Mouse (Mus musculus) hindbrain, embryonic 14.5 days (tissue): ENCODE data around the gene Rnase11. TPM values are rescaled to one million over a fixed set of nuclear protein-coding genes. Genes with fewer than 3 reads are reported as not detected.

ENCODE experiments used
- ATAC-seq: fragments of 200-750 bp; cut with Nextera tagmentation; 2 replicates; pipeline ENCODE4 v1.8.0; 2017; ENCODE audit warnings: moderate number of reproducible peaks, mild to moderate bottlenecking, moderate TSS enrichment, moderate library complexity; ENCODE audit not compliant: low FRiP score
- DNase-seq: peaks from one replicate; pipeline ENCODE4 v3.0.0-alpha.2; 2015; ENCODE audit warnings: low spot score
- H3K27ac ChIP-seq: fragments of 300-500 bp; sonication (generic); 2 replicates; pipeline ENCODE4 v1.5.1; 2014; ENCODE audit warnings: mild to moderate bottlenecking, moderate library complexity
- H3K27me3 ChIP-seq: fragments of 300-500 bp; sonication (generic); 2 replicates; pipeline ENCODE4 v1.6.1; 2014; ENCODE audit warnings: mild to moderate bottlenecking, low read length, mixed read lengths; ENCODE audit not compliant: control insufficient read depth, insufficient read depth
- H3K36me3 ChIP-seq: fragments of 300-500 bp; sonication (generic); replicated peaks from 2 replicates; pipeline ENCODE4 v1.6.1; 2014; ENCODE audit not compliant: control insufficient read depth, insufficient read depth
- H3K4me1 ChIP-seq: fragments of 300-500 bp; sonication (generic); replicated peaks from 2 replicates; pipeline ENCODE4 v1.6.1; 2014; ENCODE audit warnings: antibody characterized with exemption, low read length, mixed read lengths; ENCODE audit not compliant: control insufficient read depth, insufficient read depth
- H3K4me2 ChIP-seq: fragments of 300-500 bp; sonication (generic); replicated peaks from 2 replicates; pipeline ENCODE4 v1.6.1; 2014; ENCODE audit warnings: mild to moderate bottlenecking, moderate library complexity
- H3K4me3 ChIP-seq: fragments of 300-500 bp; sonication (generic); replicated peaks from 2 replicates; pipeline ENCODE4 v1.5.1; 2014; ENCODE audit warnings: mild to moderate bottlenecking, low read length
- H3K9ac ChIP-seq: fragments of 300-500 bp; sonication (generic); 2 replicates; pipeline ENCODE4 v1.6.1; 2014
- H3K9me3 ChIP-seq: fragments of 300-500 bp; sonication (generic); 2 replicates; pipeline ENCODE4 v1.6.1; 2016; ENCODE audit warnings: low read length; ENCODE audit not compliant: control insufficient read depth
- WGBS: fragments of 180-500 bp; shearing (Covaris S2); extraction: QIAGEN DNeasy Blood & Tissue Kit; methylation state at CpG from one replicate; pipeline ENCODE4 v1.1.7; 2014; 5-methylcytosine and 5-hydroxymethylcytosine counted together
- polyA plus RNA-seq: library from polyadenylated mRNA; unstranded; fragments of >200 nt; fragmentation: Nextera tagmentation; extraction: Ambion mirVana; gene quantifications from 2 replicates; pipeline ENCODE4 v1.2.1, GENCODE M21; 2014

Gene Rnase11
- polyA plus RNA-seq, 1 experiment from 2014 or later = not detected

DNA sequence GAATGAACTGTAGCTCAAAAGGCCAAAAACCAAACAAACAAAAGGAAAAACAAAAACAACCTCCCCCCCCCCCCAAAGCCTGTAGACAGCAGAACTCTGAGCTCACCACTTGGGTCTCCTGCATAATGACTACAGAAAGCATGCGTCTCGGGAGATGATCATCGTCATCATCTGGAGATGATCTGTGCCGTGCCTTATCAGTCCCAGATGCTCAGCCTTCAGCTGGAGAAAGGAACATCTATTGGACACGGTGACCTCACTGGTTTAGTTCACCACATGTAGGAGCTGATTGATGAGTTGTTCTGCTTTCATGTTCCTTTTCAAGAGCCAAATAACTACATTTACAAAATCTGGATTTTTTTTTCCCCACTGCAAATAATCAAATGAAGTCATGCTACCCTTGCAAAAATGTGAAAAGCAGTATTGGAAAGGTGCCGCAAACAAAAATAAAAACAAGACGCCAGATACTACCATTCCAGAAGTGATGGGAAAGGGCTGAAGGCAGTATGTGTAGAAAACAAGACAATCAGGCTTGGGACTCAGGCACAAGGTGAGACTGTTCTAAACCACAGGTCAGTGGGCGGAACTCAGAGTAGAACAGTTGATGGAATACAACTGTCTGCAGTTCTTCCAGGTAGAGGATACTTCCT, 42.7 kb downstream of the Rnase11 start, which contains the start of gene Rnase10:
TSS of gene Rnase10 (plus strand) at position 600 of the 650 bp plus-strand sequence.
- WGBS = 91% methylated on average over 8 of the region's 8 CpGs
- Histone ChIP-seq H3K27ac (no peak within 1 kb of the TSS), H3K4me2 (no peak within 1 kb of the TSS), H3K9me3 (no peaks in the 10 kb centered on the region), H3K4me3 (no peak within 1 kb of the TSS), H3K27me3 (no peaks in the 10 kb centered on the region), H3K9ac (no peak within 1 kb of the TSS), H3K4me1 (no peaks in the 10 kb centered on the region), H3K36me3 (no peaks in the 10 kb centered on the region)
- no peak for DNase-seq
- no peak for ATAC-seq

Other genes starting within 250 kb of the Rnase11 start
- gene Ccnb1ip1, start 242.4 kb downstream of the Rnase11 start, polyA plus RNA-seq = not detected in 2 replicates
- 40.7 and 40.9 TPM in 2 replicates for gene Parp2, start 242.3 kb downstream of the Rnase11 start, polyA plus RNA-seq
- 3.3 TPM in 2 replicates for gene Tep1, start 179.6 kb downstream of the Rnase11 start, polyA plus RNA-seq
- 1.2 and 1.3 TPM in 2 replicates for gene Klhl33, start 152.7 kb downstream of the Rnase11 start, polyA plus RNA-seq
- gene Osgep, start 125.3 kb downstream of the Rnase11 start, polyA plus RNA-seq = 107 and 118 TPM in 2 replicates
- gene Apex1, start 125.2 kb downstream of the Rnase11 start, polyA plus RNA-seq = 165 and 171 TPM in 2 replicates
- 93.1 and 100.0 TPM in 2 replicates for gene Pip4p1, start 119.3 kb downstream of the Rnase11 start, polyA plus RNA-seq
- gene Pnp, start 119.1 kb downstream of the Rnase11 start, polyA plus RNA-seq = 23.2 and 23.9 TPM in 2 replicates
- gene Gm49342, start 105.6 kb downstream of the Rnase11 start, polyA plus RNA-seq = 2.1 TPM in 1 of 2 replicates, not detected in the other
- gene Pnp2, start 94.2 kb downstream of the Rnase11 start, polyA plus RNA-seq = 0.67 and 1.1 TPM in 2 replicates
- 0.13 TPM in 1 of 2 replicates, not detected in the other for gene Rnase10, start 42.4 kb downstream of the Rnase11 start, polyA plus RNA-seq
- gene Rnase9, start 8.3 kb downstream of the Rnase11 start, polyA plus RNA-seq = not detected in 2 replicates
- not detected in 2 replicates for gene Rnase12, start 7.5 kb upstream of the Rnase11 start, polyA plus RNA-seq
- gene Olfr750, start 24.3 kb upstream of the Rnase11 start, polyA plus RNA-seq = not detected in 2 replicates
- gene Rnase4, start 40.9 kb upstream of the Rnase11 start, polyA plus RNA-seq = 17.0 and 18.2 TPM in 2 replicates
- 4.8 and 5.2 TPM in 2 replicates for gene Ang, start 41.0 kb upstream of the Rnase11 start, polyA plus RNA-seq
- not detected in 2 replicates for gene Eddm3b, start 64.3 kb upstream of the Rnase11 start, polyA plus RNA-seq
- 0.39 and 0.41 TPM in 2 replicates for gene Rnase6, start 73.7 kb upstream of the Rnase11 start, polyA plus RNA-seq
- gene Rnase1, start 96.6 kb upstream of the Rnase11 start, polyA plus RNA-seq = 0.50 and 0.54 TPM in 2 replicates
- gene Rnase2b, start 112.1 kb upstream of the Rnase11 start, polyA plus RNA-seq = not detected in 2 replicates
- gene Ang2, start 149.0 kb upstream of the Rnase11 start, polyA plus RNA-seq = not detected in 2 replicates
- gene Ear14, start 153.2 kb upstream of the Rnase11 start, polyA plus RNA-seq = not detected in 2 replicates
- gene Rnase2a, start 205.9 kb upstream of the Rnase11 start, polyA plus RNA-seq = not detected in 2 replicates